Mouse (Mus musculus): Measurements from ENCODE around the gene Ift22. TPM values are rescaled to one million over a fixed set of nuclear protein-coding genes. Genes with fewer than 3 reads are reported as not detected.

Ift22 gene
- total and polyA plus RNA-seq, 3 experiments, result 6.1 to 10.5 (median 6.5) TPM

GRCm38 (mm10) chr5:136918655-136919472, 10.9 kb downstream of the Ift22 start:
- H3K36me3 ChIP-seq (replicated peaks), result peaks cover 52% of the 10 kb centered on the region
- peak overlapping the region; percentile 79 for H3K4me3 ChIP-seq (ENCODE audit: low read depth, low read length)
- H3K9me3 ChIP-seq (replicated peaks), result peaks cover 3% of the 10 kb centered on the region
- peak; percentile 73 for DNase-seq (ENCODE audit: low spot score)
- ATAC-seq (ENCODE audit: extremely low read depth, insufficient number of reproducible peaks, low FRiP score, poor library complexity, severe bottlenecking), result peak; percentile 79
- H3K4me1 ChIP-seq (ENCODE audit: insufficient read depth, low read depth, low read length), result peaks cover 24% of the 10 kb centered on the region
- no peak for TF ChIP-seq TAL1 (conservative IDR thresholded peaks at IDR 0.05; ENCODE audit: low read depth, low read length)
- TF ChIP-seq GATA1 (IDR thresholded peaks at IDR 0.05; ENCODE audit: borderline replicate concordance, low read length), result no peak
- TF ChIP-seq POLR2AphosphoS5 (IDR thresholded peaks at IDR 0.05; ENCODE audit: insufficient replicate concordance, low read depth, low read length), result no peak
- no peak for TF ChIP-seq GATA2 (IDR thresholded peaks at IDR 0.05; ENCODE audit: borderline replicate concordance, low read depth, low read length)
- no peak for TF ChIP-seq CTCF (IDR thresholded peaks at IDR 0.05; ENCODE audit: low read depth, low read length)
- H3K27me3 ChIP-seq (ENCODE audit: insufficient read depth, low read length), result no peaks in the 10 kb centered on the region

- ATAC-seq (ENCODE audit: extremely low read depth, insufficient number of reproducible peaks, low FRiP score, poor library complexity, severe bottlenecking), result no peak
- H3K9me3 ChIP-seq (replicated peaks), result peaks cover 3% of the 10 kb centered on the region
- H3K36me3 ChIP-seq (replicated peaks), result peaks cover 53% of the 10 kb centered on the region
- no peak for TF ChIP-seq GATA1 (IDR thresholded peaks at IDR 0.05; ENCODE audit: borderline replicate concordance, low read length)
- no peak for TF ChIP-seq CTCF (IDR thresholded peaks at IDR 0.05; ENCODE audit: low read depth, low read length)
- H3K4me3 ChIP-seq (ENCODE audit: low read depth, low read length), result peak overlapping the region; percentile 79
- peaks cover 24% of the 10 kb centered on the region for H3K4me1 ChIP-seq (ENCODE audit: insufficient read depth, low read depth, low read length)
- H3K27me3 ChIP-seq (ENCODE audit: insufficient read depth, low read length), result no peaks in the 10 kb centered on the region
- peak; percentile 29 for DNase-seq (ENCODE audit: low spot score)
These were observed 11.8 kb downstream of the Ift22 start for GRCm38 (mm10) chr5:136919546-136920301.

- no peak for TF ChIP-seq GATA2 (IDR thresholded peaks at IDR 0.05; ENCODE audit: borderline replicate concordance, low read depth, low read length)
- no peak for TF ChIP-seq POLR2AphosphoS5 (IDR thresholded peaks at IDR 0.05; ENCODE audit: insufficient replicate concordance, low read depth, low read length)
- TF ChIP-seq TAL1 (conservative IDR thresholded peaks at IDR 0.05; ENCODE audit: low read depth, low read length), result no peak
- no peak for TF ChIP-seq GATA1 (IDR thresholded peaks at IDR 0.05; ENCODE audit: borderline replicate concordance, low read length)
- no peak for TF ChIP-seq CTCF (IDR thresholded peaks at IDR 0.05; ENCODE audit: low read depth, low read length)
- peaks cover 66% of the 10 kb centered on the region for H3K36me3 ChIP-seq (replicated peaks)
- H3K4me3 ChIP-seq (ENCODE audit: low read depth, low read length), result no peak overlapping the region
- no peaks in the 10 kb centered on the region for H3K9me3 ChIP-seq (replicated peaks)
- H3K4me1 ChIP-seq (ENCODE audit: insufficient read depth, low read depth, low read length), result peaks cover 24% of the 10 kb centered on the region
- DNase-seq (ENCODE audit: low spot score) (no peak), ATAC-seq (ENCODE audit: extremely low read depth, insufficient number of reproducible peaks, low FRiP score, poor library complexity, severe bottlenecking) (no peak)
- no peaks in the 10 kb centered on the region for H3K27me3 ChIP-seq (ENCODE audit: insufficient read depth, low read length)
These were observed 14.9 kb downstream of the Ift22 start for GRCm38 (mm10) chr5:136922830-136923229.

- H3K27me3 ChIP-seq (ENCODE audit: insufficient read depth, low read length), result no peaks in the 10 kb centered on the region
- no peak for ATAC-seq (ENCODE audit: extremely low read depth, insufficient number of reproducible peaks, low FRiP score, poor library complexity, severe bottlenecking)
- H3K36me3 ChIP-seq (replicated peaks), result peaks cover 74% of the 10 kb centered on the region
- no peaks in the 10 kb centered on the region for H3K9me3 ChIP-seq (replicated peaks)
- no peak for DNase-seq (ENCODE audit: low spot score)
- H3K4me1 ChIP-seq (ENCODE audit: insufficient read depth, low read depth, low read length), result peaks cover 19% of the 10 kb centered on the region
- TF ChIP-seq GATA1 (IDR thresholded peaks at IDR 0.05; ENCODE audit: borderline replicate concordance, low read length), result no peak
- TF ChIP-seq TAL1 (conservative IDR thresholded peaks at IDR 0.05; ENCODE audit: low read depth, low read length), result no peak
- TF ChIP-seq GATA2 (IDR thresholded peaks at IDR 0.05; ENCODE audit: borderline replicate concordance, low read depth, low read length), result no peak
- TF ChIP-seq CTCF (IDR thresholded peaks at IDR 0.05; ENCODE audit: low read depth, low read length), result no peak
- no peak for TF ChIP-seq POLR2AphosphoS5 (IDR thresholded peaks at IDR 0.05; ENCODE audit: insufficient replicate concordance, low read depth, low read length)
- no peak overlapping the region for H3K4me3 ChIP-seq (ENCODE audit: low read depth, low read length)
These were observed 16.0 kb downstream of the Ift22 start for GRCm38 (mm10) chr5:136923751-136924478.

- H3K4me3 ChIP-seq (ENCODE audit: low read depth, low read length), result no peak overlapping the region
- peak; percentile 47 for DNase-seq (ENCODE audit: low spot score)
- ATAC-seq (ENCODE audit: extremely low read depth, insufficient number of reproducible peaks, low FRiP score, poor library complexity, severe bottlenecking), result no peak
- TF ChIP-seq CTCF (IDR thresholded peaks at IDR 0.05; ENCODE audit: low read depth, low read length) (peak; percentile 93), GATA1 (IDR thresholded peaks at IDR 0.05; ENCODE audit: borderline replicate concordance, low read length) (no peak)
- H3K9me3 ChIP-seq (replicated peaks), result no peaks in the 10 kb centered on the region
- H3K27me3 ChIP-seq (ENCODE audit: insufficient read depth, low read length), result no peaks in the 10 kb centered on the region
- H3K4me1 ChIP-seq (ENCODE audit: insufficient read depth, low read depth, low read length), result peaks cover 3% of the 10 kb centered on the region; the same call in 1 of the 2 replicates
- peaks cover 93% of the 10 kb centered on the region for H3K36me3 ChIP-seq (replicated peaks)
These were observed 21.1 kb downstream of the Ift22 start for GRCm38 (mm10) chr5:136929073-136929472.

- H3K4me1 ChIP-seq (ENCODE audit: insufficient read depth, low read depth, low read length), result peaks cover 4% of the 10 kb centered on the region; the same call in 1 of the 2 replicates
- ATAC-seq (ENCODE audit: extremely low read depth, insufficient number of reproducible peaks, low FRiP score, poor library complexity, severe bottlenecking), result no peak
These were observed 23.9 kb downstream of the Ift22 start for GRCm38 (mm10) chr5:136931896-136932295.

More at GRCm38 (mm10) chr5:136931896-136932295, 23.9 kb downstream of the Ift22 start:
- H3K4me3 ChIP-seq (ENCODE audit: low read depth, low read length), result no peak overlapping the region
- H3K9me3 ChIP-seq (replicated peaks), result no peaks in the 10 kb centered on the region
- no peak for DNase-seq (ENCODE audit: low spot score)
- no peaks in the 10 kb centered on the region for H3K27me3 ChIP-seq (ENCODE audit: insufficient read depth, low read length)
- TF ChIP-seq POLR2AphosphoS5 (IDR thresholded peaks at IDR 0.05; ENCODE audit: insufficient replicate concordance, low read depth, low read length), result no peak
- no peak for TF ChIP-seq TAL1 (conservative IDR thresholded peaks at IDR 0.05; ENCODE audit: low read depth, low read length)
- no peak for TF ChIP-seq GATA2 (IDR thresholded peaks at IDR 0.05; ENCODE audit: borderline replicate concordance, low read depth, low read length)
- TF ChIP-seq GATA1 (IDR thresholded peaks at IDR 0.05; ENCODE audit: borderline replicate concordance, low read length), result no peak
- no peak for TF ChIP-seq CTCF (IDR thresholded peaks at IDR 0.05; ENCODE audit: low read depth, low read length)
- H3K36me3 ChIP-seq (replicated peaks), result peaks cover 95% of the 10 kb centered on the region

Data from G1E (cell line).